Mouse (Mus musculus) cerebellum, adult 2 months (tissue): ENCODE data around the gene Gm14819. TPM values are rescaled to one million over a fixed set of nuclear protein-coding genes. Genes with fewer than 3 reads are reported as not detected.
"Not testable (repeated sequence)": the region's sequence is repeated elsewhere in the genome, so short reads cannot be mapped to it uniquely, and the experiment has no call there.

Experiments
- DNase-seq, 2 experiments: peaks; one replicate each; pipeline ENCODE4 v3.0.0; 2021
- H3K27ac ChIP-seq: fragments of 200-500 bp; 2 replicates; pipeline ENCODE4 v1.5.1; 2012; ENCODE audit warnings: low read length, control low read depth, inconsistent platforms; ENCODE audit not compliant: insufficient read depth
- H3K27me3 ChIP-seq: fragments of 200-500 bp; 2 replicates; pipeline ENCODE4 v1.6.1; 2012; ENCODE audit warnings: inconsistent platforms, mild to moderate bottlenecking, low read length, moderate library complexity; ENCODE audit not compliant: control insufficient read depth, insufficient read depth
- H3K4me1 ChIP-seq: fragments of 200-500 bp; 2 replicates; pipeline ENCODE4 v1.6.1; 2011; ENCODE audit warnings: low read length; ENCODE audit not compliant: control insufficient read depth, insufficient read depth
- H3K4me3 ChIP-seq: fragments of 200-500 bp; replicated peaks from 2 replicates; pipeline ENCODE3; 2011; ENCODE audit warnings: mild to moderate bottlenecking, low read depth, low read length, control low read depth; ENCODE audit not compliant: insufficient read depth
- WGBS: fragments of 180-500 bp; shearing (Covaris S2); methylation state at CpG from one replicate; pipeline ENCODE4 v1.1.7; 2018; 5-methylcytosine and 5-hydroxymethylcytosine counted together
- polyA plus RNA-seq: library from polyadenylated mRNA; depleted of rRNA; stranded (reverse); fragments of >200 nt; gene quantifications from 2 replicates; pipeline ENCODE4 v1.2.3, GENCODE M21; 2012; rRNA removed

Gm14819 gene
- polyA plus RNA-seq: not detected in 2 replicates

DNA sequence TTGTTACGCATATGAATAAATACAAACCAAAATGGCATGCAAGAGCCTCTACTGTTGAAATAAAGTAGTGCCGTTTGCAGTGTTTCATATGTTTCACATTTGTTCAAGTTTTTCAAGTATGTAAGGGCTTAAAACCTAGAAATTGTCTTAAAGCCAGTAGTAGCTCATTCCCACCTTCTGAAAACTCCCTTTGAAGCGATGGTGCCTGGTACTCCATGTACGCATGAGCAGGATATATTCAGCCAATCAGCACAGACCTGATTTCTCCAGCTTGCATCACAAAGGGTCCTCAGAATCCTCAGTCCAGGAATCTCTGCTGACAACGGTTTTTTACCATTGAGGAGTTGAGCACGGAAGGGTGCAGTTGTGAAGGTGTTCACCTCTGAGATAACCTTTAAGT is at the start of gene Gm14819:
TSS of gene Gm14819 (plus strand) at position 301 of the 400 bp plus-strand sequence.
- H3K4me1 ChIP-seq, H3K4me3 ChIP-seq, H3K27me3 ChIP-seq, DNase-seq, H3K27ac ChIP-seq: not testable (repeated sequence)
- no CpG with 5 or more reads among the region's 6 CpGs for WGBS
